Mouse (Mus musculus) liver, postnatal 0 days (tissue): ENCODE measurements around the gene Lrrc31. TPM values are rescaled to one million over a fixed set of nuclear protein-coding genes. Genes with fewer than 3 reads are reported as not detected.
A peak's percentile ranks its signal among the peaks of the same experiment; 100 is the strongest.

Experiments used
- ATAC-seq: fragments of 200-750 bp; cut with Nextera tagmentation; 2 replicates; pipeline ENCODE4 v1.8.0; 2017; ENCODE audit warnings: mild to moderate bottlenecking, moderate library complexity
- DNase-seq: peaks from one replicate; pipeline ENCODE4 v3.0.0-alpha.2; 2016
- H3K27ac ChIP-seq: fragments of 300-500 bp; sonication (generic); 2 replicates; pipeline ENCODE4 v1.5.1; 2014; ENCODE audit warnings: antibody characterized with exemption, moderate library complexity, mild to moderate bottlenecking, low read depth
- H3K27me3 ChIP-seq: fragments of 300-500 bp; sonication (generic); 2 replicates; pipeline ENCODE4 v1.6.1; 2014; ENCODE audit warnings: low read length, control low read depth, mixed read lengths; ENCODE audit not compliant: insufficient read depth
- H3K36me3 ChIP-seq: fragments of 300-500 bp; sonication (generic); replicated peaks from 2 replicates; pipeline ENCODE4 v1.6.1; 2014; ENCODE audit warnings: mild to moderate bottlenecking, control low read depth, low read length, moderate library complexity, mixed read lengths; ENCODE audit not compliant: insufficient read depth
- H3K4me1 ChIP-seq: fragments of 300-500 bp; sonication (generic); 2 replicates; pipeline ENCODE4 v1.6.1; 2014; ENCODE audit warnings: antibody characterized with exemption, mild to moderate bottlenecking, control low read depth; ENCODE audit not compliant: insufficient read depth
- H3K4me2 ChIP-seq: fragments of 300-500 bp; sonication (generic); 2 replicates; pipeline ENCODE4 v1.6.1; 2014; ENCODE audit warnings: low read depth, mild to moderate bottlenecking, low read length, moderate library complexity, mixed read lengths
- H3K4me3 ChIP-seq: fragments of 300-500 bp; sonication (generic); 2 replicates; pipeline ENCODE4 v1.5.1; 2014; ENCODE audit warnings: low read depth, low read length
- H3K9ac ChIP-seq: fragments of 300-500 bp; sonication (generic); replicated peaks from 2 replicates; pipeline ENCODE4 v1.6.1; 2014; ENCODE audit warnings: mild to moderate bottlenecking, moderate library complexity
- H3K9me3 ChIP-seq: fragments of 300-500 bp; sonication (generic); 2 replicates; pipeline ENCODE4 v1.6.1; 2016; ENCODE audit warnings: mild to moderate bottlenecking, control low read depth, low read length, mixed read lengths
- CTCF ChIP-seq: sonication (generic); IDR thresholded peaks from 2 replicates; pipeline ENCODE4 v1.5.1; 2016; ENCODE audit warnings: antibody characterized with exemption, low read depth
- EP300 ChIP-seq: IDR thresholded peaks from 2 replicates; pipeline ENCODE4 v1.6.1; 2016; ENCODE audit warnings: antibody characterized with exemption, low read depth, mild to moderate bottlenecking
- WGBS: fragments of 180-500 bp; shearing (Covaris S2); extraction: QIAGEN DNeasy Blood & Tissue Kit; methylation state at CpG from one replicate; pipeline ENCODE4 v1.1.7; 2014; ENCODE audit not compliant: insufficient replicate concordance; 5-methylcytosine and 5-hydroxymethylcytosine counted together
- polyA plus RNA-seq: library from polyadenylated mRNA; unstranded; fragments of >200 nt; fragmentation: Nextera tagmentation; extraction: Ambion mirVana; gene quantifications from 2 replicates; pipeline ENCODE4 v1.2.1, GENCODE M21; 2015

Lrrc31 gene
- polyA plus RNA-seq, 1 experiment from 2014 or later = 0.06 TPM

DNA sequence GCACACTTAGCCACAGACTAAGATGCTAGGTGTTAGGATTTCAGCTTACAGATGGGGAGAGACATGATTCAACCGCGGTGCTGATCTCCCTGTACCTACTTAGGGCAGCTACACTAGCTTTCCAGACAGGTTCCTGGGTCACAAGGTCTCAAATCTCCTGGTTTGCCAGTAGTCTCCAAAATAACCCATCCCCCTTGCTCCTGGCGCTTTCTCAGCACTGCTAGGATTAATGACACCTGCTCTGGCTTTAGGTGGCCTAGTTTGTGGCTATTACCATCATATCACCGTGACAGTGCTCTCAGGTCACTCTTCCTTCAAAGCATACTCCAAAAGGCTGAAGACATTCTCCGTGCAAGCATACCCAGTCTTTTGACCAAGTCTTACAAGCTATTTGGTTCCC lies 29.4 kb upstream of the Lrrc31 start:
- TF ChIP-seq CTCF (no peak), EP300 (no peak)
- 79% methylated on average over 5 of the region's 5 CpGs for WGBS
- Histone ChIP-seq H3K9ac (no peak overlapping the region), H3K27me3 (no peaks in the 10 kb centered on the region), H3K27ac (no peak overlapping the region), H3K4me3 (no peak overlapping the region), H3K36me3 (no peaks in the 10 kb centered on the region), H3K4me2 (no peak overlapping the region), H3K9me3 (no peaks in the 10 kb centered on the region), H3K4me1 (no peaks in the 10 kb centered on the region)
- ATAC-seq = no peak
- DNase-seq = no peak

GRCm38 (mm10) chr3:30727209-30727608 lies 27.6 kb upstream of the Lrrc31 start:
- no peaks in the 10 kb centered on the region for H3K27me3 ChIP-seq
- no peak overlapping the region for H3K4me2 ChIP-seq
- H3K36me3 ChIP-seq = no peaks in the 10 kb centered on the region
- H3K9ac ChIP-seq = no peak overlapping the region
- H3K4me3 ChIP-seq = no peak overlapping the region
- TF ChIP-seq EP300 (no peak), CTCF (no peak)
- no peak overlapping the region for H3K27ac ChIP-seq
- DNase-seq = no peak
- ATAC-seq = no peak
- H3K9me3 ChIP-seq = no peaks in the 10 kb centered on the region
- 59% methylated on average over 4 of the region's 4 CpGs for WGBS
- no peaks in the 10 kb centered on the region for H3K4me1 ChIP-seq

- TF ChIP-seq EP300 (no peak), CTCF (peak; percentile 51)
- H3K36me3 ChIP-seq = no peaks in the 10 kb centered on the region
- ATAC-seq (no peak), DNase-seq (peak; percentile 33)
- H3K4me3 ChIP-seq = no peak overlapping the region
- H3K9me3 ChIP-seq = no peaks in the 10 kb centered on the region
- no peak overlapping the region for H3K4me2 ChIP-seq
- H3K9ac ChIP-seq = no peak overlapping the region
- H3K27me3 ChIP-seq = no peaks in the 10 kb centered on the region
- WGBS = 74% methylated on average over 7 of the region's 7 CpGs
- H3K27ac ChIP-seq = no peak overlapping the region
- H3K4me1 ChIP-seq = no peaks in the 10 kb centered on the region
Observed at GRCm38 (mm10) chr3:30725514-30725913, 25.9 kb upstream of the Lrrc31 start.

DNA sequence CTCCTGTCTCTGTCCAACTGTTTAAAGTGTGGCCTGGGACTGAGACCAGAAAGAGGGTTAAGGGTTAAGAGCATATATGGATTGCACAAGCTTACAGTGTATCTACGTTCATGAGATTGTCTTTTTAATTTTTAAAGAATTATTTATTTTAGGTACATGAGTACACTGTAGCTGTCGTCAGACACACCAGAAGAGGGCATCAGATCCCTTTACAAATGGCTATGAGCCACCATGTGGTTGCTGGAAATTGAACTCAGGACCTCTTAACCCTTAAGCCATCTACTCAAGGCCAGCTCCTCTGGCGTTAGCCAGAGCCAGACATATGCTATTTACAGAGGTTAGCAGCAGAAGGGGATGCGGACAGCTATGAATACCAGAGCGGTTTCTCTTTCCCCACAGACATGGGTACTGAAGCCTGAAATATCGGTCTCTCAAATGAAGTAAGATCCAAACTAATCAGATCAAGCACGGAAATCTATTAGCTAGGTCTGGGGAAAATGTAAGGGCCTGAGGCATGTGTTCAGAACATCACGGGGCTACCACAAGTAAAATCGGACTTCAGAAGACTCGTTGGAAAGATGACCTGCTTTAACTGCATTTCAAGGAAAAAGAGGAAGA lies 25.3 kb upstream of the Lrrc31 start:
- Histone ChIP-seq H3K4me2 (no peak overlapping the region), H3K27ac (no peak overlapping the region), H3K36me3 (no peaks in the 10 kb centered on the region), H3K4me3 (no peak overlapping the region), H3K27me3 (no peaks in the 10 kb centered on the region), H3K9me3 (no peaks in the 10 kb centered on the region), H3K9ac (no peak overlapping the region), H3K4me1 (no peaks in the 10 kb centered on the region)
- WGBS = 69% methylated on average over 10 of the region's 10 CpGs
- no peak for TF ChIP-seq EP300
- TF ChIP-seq CTCF = peak; percentile 20; the same call in 1 of the 2 replicates
- DNase-seq = no peak
- no peak for ATAC-seq

- Histone ChIP-seq H3K4me2 (no peak overlapping the region), H3K4me1 (no peaks in the 10 kb centered on the region), H3K36me3 (no peaks in the 10 kb centered on the region), H3K4me3 (no peak overlapping the region), H3K9me3 (no peaks in the 10 kb centered on the region), H3K27me3 (no peaks in the 10 kb centered on the region), H3K9ac (no peak overlapping the region), H3K27ac (no peak overlapping the region)
- TF ChIP-seq CTCF = no peak
- no peak for TF ChIP-seq EP300
- 64% methylated on average over 10 of the region's 10 CpGs for WGBS
- no peak for DNase-seq
- ATAC-seq = no peak
Observed at GRCm38 (mm10) chr3:30724105-30724824, 24.6 kb upstream of the Lrrc31 start.

GRCm38 (mm10) chr3:30723179-30723578 lies 23.5 kb upstream of the Lrrc31 start:
- no peaks in the 10 kb centered on the region for H3K36me3 ChIP-seq
- H3K9ac ChIP-seq = no peak overlapping the region
- ATAC-seq (no peak), DNase-seq (no peak)
- no peak for TF ChIP-seq EP300
- no peak for TF ChIP-seq CTCF
- no peak overlapping the region for H3K27ac ChIP-seq
- no peaks in the 10 kb centered on the region for H3K27me3 ChIP-seq
- no peaks in the 10 kb centered on the region for H3K4me1 ChIP-seq
- H3K4me2 ChIP-seq = no peak overlapping the region
- 54% methylated on average over 5 of the region's 5 CpGs for WGBS
- H3K4me3 ChIP-seq = no peak overlapping the region
- H3K9me3 ChIP-seq = no peaks in the 10 kb centered on the region
